Mouse (Mus musculus) spleen, adult 2 months (tissue): Measurements from ENCODE around the gene 1810062G17Rik.

Experiments
- CTCF ChIP-seq: fragments of 200-500 bp; IDR thresholded peaks from 2 replicates; pipeline ENCODE4 v1.5.1; 2011; ENCODE audit warnings: mild to moderate bottlenecking, inconsistent platforms; ENCODE audit not compliant: insufficient read depth, insufficient read length, insufficient replicate concordance; ENCODE audit errors: extremely low read depth
- POLR2A ChIP-seq: fragments of 200-500 bp; IDR thresholded peaks from 2 replicates; pipeline ENCODE4 v1.6.1; 2011; ENCODE audit warnings: low read depth, low read length, inconsistent platforms

DNA sequence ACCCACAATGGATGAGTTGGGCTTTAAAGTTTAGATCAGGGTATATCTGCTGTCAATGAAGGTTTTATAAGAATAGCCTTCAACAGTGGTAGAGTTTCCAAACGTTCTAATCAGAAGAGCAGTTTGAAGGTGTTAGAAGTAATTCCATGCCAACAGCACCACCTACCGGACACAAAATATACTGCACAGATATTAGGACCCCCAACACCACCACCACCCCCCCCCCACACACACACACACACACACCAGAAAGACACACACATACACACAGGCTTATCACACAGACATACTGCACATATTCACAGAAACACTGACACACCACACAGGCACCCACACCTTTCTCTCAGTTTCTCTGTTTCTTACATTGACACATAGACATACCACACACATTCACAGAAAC lies 33.3 kb upstream of the 1810062G17Rik start:
- TF ChIP-seq CTCF (peak; percentile 19; the same call in 1 of the 2 replicates), POLR2A (no peak)
